Mouse (Mus musculus) cerebellum, adult 11 months (tissue): ENCODE results near the gene Cnot6.

ENCODE experiments used
- DNase-seq: peaks from one replicate; pipeline ENCODE4 v3.0.0; 2022

Cnot6 gene

GRCm38 (mm10) chr11:49713336-49714334 lies 1.1 kb upstream of the Cnot6 start:
- DNase-seq = peak; percentile 25

- no peak for DNase-seq
Observed at GRCm38 (mm10) chr11:49711981-49712554, 455 bp downstream of the Cnot6 start.

GRCm38 (mm10) chr11:49710664-49711063 lies 1.9 kb downstream of the Cnot6 start:
- no peak for DNase-seq

GRCm38 (mm10) chr11:49707834-49708233 lies 4.7 kb downstream of the Cnot6 start:
- DNase-seq = no peak

- DNase-seq = no peak
Observed at GRCm38 (mm10) chr11:49704804-49705203, 7.7 kb downstream of the Cnot6 start.

GRCm38 (mm10) chr11:49702014-49702413 lies 10.5 kb downstream of the Cnot6 start:
- DNase-seq = no peak

GRCm38 (mm10) chr11:49699079-49699478 lies 13.4 kb downstream of the Cnot6 start:
- DNase-seq = no peak

GRCm38 (mm10) chr11:49697779-49698178 lies 14.7 kb downstream of the Cnot6 start:
- no peak for DNase-seq

GRCm38 (mm10) chr11:49696472-49696871 lies 16.1 kb downstream of the Cnot6 start:
- no peak for DNase-seq

GRCm38 (mm10) chr11:49695695-49696094 lies 16.8 kb downstream of the Cnot6 start:
- no peak for DNase-seq

- DNase-seq = no peak
Observed at GRCm38 (mm10) chr11:49695013-49695412, 17.5 kb downstream of the Cnot6 start.

GRCm38 (mm10) chr11:49684237-49684973 lies 28.1 kb downstream of the Cnot6 start:
- DNase-seq = no peak

GRCm38 (mm10) chr11:49673433-49673832 lies 39.1 kb downstream of the Cnot6 start:
- no peak for DNase-seq

- no peak for DNase-seq
Observed at GRCm38 (mm10) chr11:49665462-49665861, 47.1 kb downstream of the Cnot6 start.

- DNase-seq = no peak
Observed at GRCm38 (mm10) chr11:49664262-49665140, 48.0 kb downstream of the Cnot6 start.

- DNase-seq = no peak
Observed at GRCm38 (mm10) chr11:49663310-49663709, 49.2 kb downstream of the Cnot6 start, which contains the start of gene Scgb3a1. Scgb3a1 (plus strand) TSS chr11:49663610.

GRCm38 (mm10) chr11:49662292-49662780 lies 50.2 kb downstream of the Cnot6 start:
- DNase-seq = no peak

GRCm38 (mm10) chr11:49659470-49659799 lies 53.1 kb downstream of the Cnot6 start:
- DNase-seq = no peak

GRCm38 (mm10) chr11:49658791-49659469 lies 53.6 kb downstream of the Cnot6 start:
- no peak for DNase-seq

- no peak for DNase-seq
Observed at GRCm38 (mm10) chr11:49658065-49658464, 54.5 kb downstream of the Cnot6 start.

GRCm38 (mm10) chr11:49655501-49655900 lies 57.0 kb downstream of the Cnot6 start:
- no peak for DNase-seq

GRCm38 (mm10) chr11:49654651-49655050 lies 57.9 kb downstream of the Cnot6 start:
- no peak for DNase-seq
